Mouse (Mus musculus) neural tube, embryonic 13.5 days (tissue): ENCODE results near the gene Pkd1l1. TPM values are rescaled to one million over a fixed set of nuclear protein-coding genes. Genes with fewer than 3 reads are reported as not detected.
A peak's percentile ranks its signal among the peaks of the same experiment; 100 is the strongest.

ENCODE experiments used
- ATAC-seq: fragments of 200-750 bp; cut with Nextera tagmentation; 2 replicates; pipeline ENCODE4 v1.8.0; 2017; ENCODE audit warnings: low read depth, mild to moderate bottlenecking, moderate TSS enrichment, moderate library complexity
- H3K27ac ChIP-seq: fragments of 300-500 bp; sonication (generic); replicated peaks from 2 replicates; pipeline ENCODE4 v1.5.1; 2015; ENCODE audit warnings: moderate library complexity, mild to moderate bottlenecking, inconsistent platforms
- H3K27me3 ChIP-seq: fragments of 300-500 bp; sonication (generic); 2 replicates; pipeline ENCODE4 v1.6.1; 2015; ENCODE audit warnings: mild to moderate bottlenecking, inconsistent platforms
- H3K36me3 ChIP-seq: fragments of 300-500 bp; sonication (generic); 2 replicates; pipeline ENCODE4 v1.6.1; 2015; ENCODE audit warnings: mild to moderate bottlenecking, inconsistent platforms
- H3K4me1 ChIP-seq: fragments of 300-500 bp; sonication (generic); replicated peaks from 2 replicates; pipeline ENCODE4 v1.6.1; 2015; ENCODE audit warnings: inconsistent platforms
- H3K4me2 ChIP-seq: fragments of 300-500 bp; sonication (generic); 2 replicates; pipeline ENCODE4 v1.6.1; 2015; ENCODE audit warnings: inconsistent platforms, mild to moderate bottlenecking, moderate library complexity
- H3K4me3 ChIP-seq: fragments of 300-500 bp; sonication (generic); 2 replicates; pipeline ENCODE4 v1.5.1; 2015; ENCODE audit warnings: mild to moderate bottlenecking, inconsistent platforms
- H3K9ac ChIP-seq: fragments of 300-500 bp; sonication (generic); 2 replicates; pipeline ENCODE4 v1.6.1; 2015; ENCODE audit warnings: moderate library complexity, mild to moderate bottlenecking, inconsistent platforms
- H3K9me3 ChIP-seq: fragments of 300-500 bp; sonication (generic); 2 replicates; pipeline ENCODE4 v1.6.1; 2016; ENCODE audit warnings: inconsistent platforms
- WGBS: fragments of 180-500 bp; shearing (Covaris S2); methylation state at CpG from one replicate; pipeline ENCODE4 v1.1.7; 2015; 5-methylcytosine and 5-hydroxymethylcytosine counted together
- polyA plus RNA-seq: library from polyadenylated mRNA; unstranded; fragments of >200 nt; fragmentation: Nextera tagmentation; extraction: Ambion mirVana; gene quantifications from 2 replicates; pipeline ENCODE4 v1.2.1, GENCODE M21; 2015

Gene Pkd1l1
- polyA plus RNA-seq, 1 experiment from 2014 or later = 0.21 TPM

- Histone ChIP-seq H3K4me1 (peaks cover 4% of the 10 kb centered on the region; the same call in 1 of the 2 replicates), H3K9ac (no peak overlapping the region), H3K4me3 (no peak overlapping the region), H3K27ac (no peak overlapping the region), H3K4me2 (no peak overlapping the region), H3K27me3 (no peaks in the 10 kb centered on the region), H3K9me3 (no peaks in the 10 kb centered on the region), H3K36me3 (no peaks in the 10 kb centered on the region)
- WGBS = 64% methylated on average over 8 of the region's 8 CpGs
- ATAC-seq = peak; percentile 86
Observed at GRCm38 (mm10) chr11:8916081-8916671, 56.9 kb downstream of the Pkd1l1 start.

- no peak overlapping the region for H3K9ac ChIP-seq
- no peak overlapping the region for H3K4me2 ChIP-seq
- H3K27me3 ChIP-seq = no peaks in the 10 kb centered on the region
- ATAC-seq = no peak
- H3K36me3 ChIP-seq = no peaks in the 10 kb centered on the region
- no peak overlapping the region for H3K4me3 ChIP-seq
- 90% methylated on average over 4 of the region's 4 CpGs for WGBS
- no peak overlapping the region for H3K27ac ChIP-seq
- no peaks in the 10 kb centered on the region for H3K4me1 ChIP-seq
- H3K9me3 ChIP-seq = no peaks in the 10 kb centered on the region
Observed at GRCm38 (mm10) chr11:8882793-8883192, 90.3 kb downstream of the Pkd1l1 start.

GRCm38 (mm10) chr11:8881521-8881920 is 91.5 kb downstream of the Pkd1l1 start:
- H3K9ac ChIP-seq = no peak overlapping the region
- ATAC-seq = no peak
- H3K4me1 ChIP-seq = no peaks in the 10 kb centered on the region
- no peak overlapping the region for H3K27ac ChIP-seq
- no peaks in the 10 kb centered on the region for H3K9me3 ChIP-seq
- no peak overlapping the region for H3K4me2 ChIP-seq
- H3K36me3 ChIP-seq = no peaks in the 10 kb centered on the region
- WGBS = 62% methylated on average over 2 of the region's 2 CpGs
- H3K27me3 ChIP-seq = no peaks in the 10 kb centered on the region
- no peak overlapping the region for H3K4me3 ChIP-seq

GRCm38 (mm10) chr11:8870115-8870514 is 103.0 kb downstream of the Pkd1l1 start:
- ATAC-seq = no peak
- H3K4me3 ChIP-seq = no peak overlapping the region
- no peaks in the 10 kb centered on the region for H3K36me3 ChIP-seq
- H3K9ac ChIP-seq = no peak overlapping the region
- no peaks in the 10 kb centered on the region for H3K9me3 ChIP-seq
- no peaks in the 10 kb centered on the region for H3K27me3 ChIP-seq
- WGBS = 95% methylated on average over 5 of the region's 5 CpGs
- H3K4me2 ChIP-seq = no peak overlapping the region
- no peaks in the 10 kb centered on the region for H3K4me1 ChIP-seq
- H3K27ac ChIP-seq = no peak overlapping the region

- Histone ChIP-seq H3K9me3 (no peaks in the 10 kb centered on the region), H3K27ac (no peak overlapping the region), H3K4me2 (no peak overlapping the region), H3K36me3 (no peaks in the 10 kb centered on the region), H3K27me3 (no peaks in the 10 kb centered on the region), H3K4me3 (no peak overlapping the region), H3K4me1 (peaks cover 20% of the 10 kb centered on the region), H3K9ac (no peak overlapping the region)
- 94% methylated on average over 7 of the region's 7 CpGs for WGBS
- ATAC-seq = no peak
Observed at GRCm38 (mm10) chr11:8866021-8866420, 107.0 kb downstream of the Pkd1l1 start.

- Histone ChIP-seq H3K9me3 (no peaks in the 10 kb centered on the region), H3K36me3 (no peaks in the 10 kb centered on the region), H3K4me2 (no peak overlapping the region), H3K27me3 (no peaks in the 10 kb centered on the region), H3K9ac (no peak overlapping the region), H3K27ac (peak overlapping the region; percentile 65), H3K4me3 (no peak overlapping the region), H3K4me1 (peaks cover 20% of the 10 kb centered on the region)
- 44% methylated on average over 8 of the region's 8 CpGs for WGBS
- ATAC-seq = peak; percentile 76
Observed at GRCm38 (mm10) chr11:8863955-8864675, 109.0 kb downstream of the Pkd1l1 start.

- Histone ChIP-seq H3K36me3 (no peaks in the 10 kb centered on the region), H3K9me3 (no peaks in the 10 kb centered on the region), H3K4me1 (peaks cover 20% of the 10 kb centered on the region), H3K4me2 (no peak overlapping the region), H3K27me3 (no peaks in the 10 kb centered on the region), H3K4me3 (no peak overlapping the region), H3K9ac (no peak overlapping the region), H3K27ac (no peak overlapping the region)
- 80% methylated on average over 4 of the region's 4 CpGs for WGBS
- no peak for ATAC-seq
Observed at GRCm38 (mm10) chr11:8862426-8862825, 110.6 kb downstream of the Pkd1l1 start.

- Histone ChIP-seq H3K4me3 (no peak overlapping the region), H3K9me3 (no peaks in the 10 kb centered on the region), H3K27ac (no peak overlapping the region), H3K9ac (no peak overlapping the region), H3K36me3 (no peaks in the 10 kb centered on the region), H3K27me3 (no peaks in the 10 kb centered on the region), H3K4me2 (no peak overlapping the region), H3K4me1 (peaks cover 20% of the 10 kb centered on the region)
- 27% methylated on average over 4 of the region's 4 CpGs for WGBS
- no peak for ATAC-seq
Observed at GRCm38 (mm10) chr11:8861978-8862377, 111.1 kb downstream of the Pkd1l1 start.

- Histone ChIP-seq H3K4me1 (peaks cover 20% of the 10 kb centered on the region), H3K9me3 (no peaks in the 10 kb centered on the region), H3K36me3 (no peaks in the 10 kb centered on the region), H3K4me3 (no peak overlapping the region), H3K27me3 (no peaks in the 10 kb centered on the region), H3K4me2 (no peak overlapping the region), H3K9ac (no peak overlapping the region), H3K27ac (no peak overlapping the region)
- ATAC-seq = no peak
- WGBS = 13% methylated on average over 3 of the region's 3 CpGs
Observed at GRCm38 (mm10) chr11:8860878-8861277, 112.2 kb downstream of the Pkd1l1 start.

- Histone ChIP-seq H3K4me3 (no peak overlapping the region), H3K4me1 (peaks cover 20% of the 10 kb centered on the region), H3K9me3 (no peaks in the 10 kb centered on the region), H3K27me3 (no peaks in the 10 kb centered on the region), H3K27ac (no peak overlapping the region), H3K4me2 (no peak overlapping the region), H3K36me3 (no peaks in the 10 kb centered on the region), H3K9ac (no peak overlapping the region)
- no peak for ATAC-seq
- 33% methylated on average over 5 of the region's 5 CpGs for WGBS
Observed at GRCm38 (mm10) chr11:8859868-8860267, 113.2 kb downstream of the Pkd1l1 start.

GRCm38 (mm10) chr11:8859041-8859440 is 114.0 kb downstream of the Pkd1l1 start:
- H3K9me3 ChIP-seq = no peaks in the 10 kb centered on the region
- H3K4me3 ChIP-seq = no peak overlapping the region
- H3K4me1 ChIP-seq = peaks cover 13% of the 10 kb centered on the region
- no peak overlapping the region for H3K9ac ChIP-seq
- H3K27ac ChIP-seq = no peak overlapping the region
- WGBS = 62% methylated on average over 3 of the region's 3 CpGs
- ATAC-seq = no peak
- H3K4me2 ChIP-seq = no peak overlapping the region
- no peaks in the 10 kb centered on the region for H3K36me3 ChIP-seq
- H3K27me3 ChIP-seq = no peaks in the 10 kb centered on the region

- ATAC-seq = no peak
Observed at GRCm38 (mm10) chr11:8856125-8856524, 116.9 kb downstream of the Pkd1l1 start.

GRCm38 (mm10) chr11:8848049-8848448 is 125.0 kb downstream of the Pkd1l1 start:
- H3K27me3 ChIP-seq = no peaks in the 10 kb centered on the region
- no peak overlapping the region for H3K4me2 ChIP-seq
- no peaks in the 10 kb centered on the region for H3K4me1 ChIP-seq
- no peaks in the 10 kb centered on the region for H3K9me3 ChIP-seq
- no peak overlapping the region for H3K27ac ChIP-seq
- no peak for ATAC-seq
- no peaks in the 10 kb centered on the region for H3K36me3 ChIP-seq
- H3K9ac ChIP-seq = no peak overlapping the region
- no peak overlapping the region for H3K4me3 ChIP-seq

More at GRCm38 (mm10) chr11:8856125-8856524, 116.9 kb downstream of the Pkd1l1 start:
- Histone ChIP-seq H3K4me3 (no peak overlapping the region), H3K27ac (no peak overlapping the region), H3K9me3 (no peaks in the 10 kb centered on the region), H3K9ac (no peak overlapping the region), H3K27me3 (no peaks in the 10 kb centered on the region), H3K36me3 (no peaks in the 10 kb centered on the region), H3K4me1 (no peaks in the 10 kb centered on the region), H3K4me2 (no peak overlapping the region)
- WGBS = 63% methylated on average over 5 of the region's 5 CpGs
